Mouse (Mus musculus): ENCODE data around the gene Rbm20. TPM values are rescaled to one million over a fixed set of nuclear protein-coding genes. Genes with fewer than 3 reads are reported as not detected.
A peak's percentile ranks its signal among the peaks of the same experiment; 100 is the strongest.

Gene Rbm20
- polyA plus RNA-seq, 2 experiments: 0.04 to 0.18 TPM

DNA sequence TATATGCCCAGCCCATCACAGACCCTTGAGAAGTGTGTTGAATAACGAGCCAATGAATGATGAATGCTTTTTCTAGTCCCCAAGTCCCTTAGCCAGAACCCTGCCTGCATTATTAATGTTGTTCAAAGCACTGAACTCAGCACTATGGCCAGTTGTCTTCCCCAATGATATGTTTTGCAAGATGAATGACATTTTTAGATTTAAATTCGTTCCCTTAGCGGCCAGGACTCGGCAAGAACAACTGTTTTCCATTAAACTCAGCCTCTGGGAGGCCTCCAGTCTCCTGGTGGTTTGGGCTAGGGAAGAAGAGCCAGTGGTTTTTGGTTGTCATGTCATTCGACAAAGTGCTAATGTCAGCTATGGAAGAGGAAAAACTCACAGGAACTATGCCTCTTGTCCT lies 204.7 kb downstream of the Rbm20 start:
- no peak overlapping the region for H3K4me2 ChIP-seq (ENCODE audit: low read depth)
- no peak for DNase-seq (ENCODE audit: low read depth in 3 of 3, low spot score in 3 of 3)
- H3K27me3 ChIP-seq (ENCODE audit: control insufficient read depth, insufficient read depth, low read length): no peaks in the 10 kb centered on the region
- WGBS (ENCODE audit: insufficient replicate concordance): 61% methylated on average over 5 of the region's 5 CpGs
- no peak overlapping the region for H3K9ac ChIP-seq (replicated peaks)
- peaks cover 9 to 12% of the 10 kb centered on the region in 2 experiments for H3K4me1 ChIP-seq (replicated peaks; ENCODE audit: control insufficient read depth in 2 of 2, insufficient read depth in 2 of 2, low read length in 1 of 2)
- no peak for ATAC-seq (ENCODE audit: insufficient read depth)
- H3K9me3 ChIP-seq (ENCODE audit: control insufficient read depth, low read length): no peaks in the 10 kb centered on the region
- H3K36me3 ChIP-seq (replicated peaks; ENCODE audit: control insufficient read depth, insufficient read depth, low read depth): no peaks in the 10 kb centered on the region
- no peak overlapping the region for H3K4me3 ChIP-seq (ENCODE audit: insufficient read depth in 1 of 2, low read depth in 2 of 2, low read length in 2 of 2)
- TF ChIP-seq CTCF (IDR thresholded peaks at IDR 0.05; ENCODE audit: low read depth) (no peak), EP300 (IDR thresholded peaks at IDR 0.05; ENCODE audit: low read depth) (no peak)
- H3K27ac ChIP-seq: no peak overlapping the region

DNA sequence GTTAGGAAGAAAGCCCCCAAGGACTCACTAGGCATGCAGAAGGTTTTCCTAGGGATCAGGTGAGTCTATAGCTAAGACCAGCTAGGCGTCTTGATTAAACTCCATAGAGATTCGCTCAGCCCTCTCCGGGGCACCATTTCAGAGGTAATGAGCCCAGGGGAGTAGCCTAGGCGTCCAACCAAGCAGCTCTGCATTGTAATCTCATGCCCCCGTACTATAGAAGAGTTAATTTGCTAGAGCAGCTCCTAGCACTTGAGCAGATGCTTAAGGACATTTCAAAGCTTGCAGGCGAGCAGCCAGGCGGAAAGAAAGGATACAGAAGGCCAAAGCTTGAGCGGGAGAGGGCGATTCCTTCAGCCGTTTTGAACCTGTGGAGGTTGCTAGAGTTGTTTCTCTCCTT lies 208.3 kb downstream of the Rbm20 start:
- DNase-seq (ENCODE audit: low read depth in 3 of 3, low spot score in 3 of 3) (no peak), ATAC-seq (ENCODE audit: insufficient read depth) (no peak)
- peaks cover 40 to 45% of the 10 kb centered on the region in 2 experiments for H3K4me1 ChIP-seq (replicated peaks; ENCODE audit: control insufficient read depth in 2 of 2, insufficient read depth in 2 of 2, low read length in 1 of 2)
- no peaks in the 10 kb centered on the region for H3K36me3 ChIP-seq (replicated peaks; ENCODE audit: control insufficient read depth, insufficient read depth, low read depth)
- no peak overlapping the region for H3K9ac ChIP-seq (replicated peaks)
- TF ChIP-seq CTCF (IDR thresholded peaks at IDR 0.05; ENCODE audit: low read depth): no peak
- TF ChIP-seq EP300 (IDR thresholded peaks at IDR 0.05; ENCODE audit: low read depth): no peak
- no peak overlapping the region for H3K27ac ChIP-seq
- no peak overlapping the region for H3K4me2 ChIP-seq (ENCODE audit: low read depth)
- WGBS (ENCODE audit: insufficient replicate concordance): 82% methylated on average over 10 of the region's 10 CpGs
- no peak overlapping the region for H3K4me3 ChIP-seq (ENCODE audit: insufficient read depth in 1 of 2, low read depth in 2 of 2, low read length in 2 of 2)
- H3K27me3 ChIP-seq (ENCODE audit: control insufficient read depth, insufficient read depth, low read length): no peaks in the 10 kb centered on the region
- H3K9me3 ChIP-seq (ENCODE audit: control insufficient read depth, low read length): no peaks in the 10 kb centered on the region

- peak; percentile 88 for TF ChIP-seq EP300 (IDR thresholded peaks at IDR 0.05; ENCODE audit: low read depth)
- no peak for TF ChIP-seq CTCF (IDR thresholded peaks at IDR 0.05; ENCODE audit: low read depth)
- H3K9ac ChIP-seq (replicated peaks): peak overlapping the region; percentile 16
- H3K27me3 ChIP-seq (ENCODE audit: control insufficient read depth, insufficient read depth, low read length): no peaks in the 10 kb centered on the region
- ATAC-seq (ENCODE audit: insufficient read depth) (peak; percentile 69), DNase-seq (ENCODE audit: low read depth in 3 of 3, low spot score in 3 of 3) (no peak)
- H3K4me2 ChIP-seq (ENCODE audit: low read depth): no peak overlapping the region; the same call in 1 of the 2 replicates
- H3K9me3 ChIP-seq (ENCODE audit: control insufficient read depth, low read length): no peaks in the 10 kb centered on the region
- peaks cover 53 to 58% of the 10 kb centered on the region in 2 experiments for H3K4me1 ChIP-seq (replicated peaks; ENCODE audit: control insufficient read depth in 2 of 2, insufficient read depth in 2 of 2, low read length in 1 of 2)
- no peaks in the 10 kb centered on the region for H3K36me3 ChIP-seq (replicated peaks; ENCODE audit: control insufficient read depth, insufficient read depth, low read depth)
- peak overlapping the region; percentile 82 for H3K27ac ChIP-seq
- WGBS (ENCODE audit: insufficient replicate concordance): 31% methylated on average over 10 of the region's 10 CpGs
- no peak overlapping the region for H3K4me3 ChIP-seq (ENCODE audit: insufficient read depth in 1 of 2, low read depth in 2 of 2, low read length in 2 of 2)
These were observed 209.7 kb downstream of the Rbm20 start for GRCm38 (mm10) chr19:53886576-53887370.

- DNase-seq (ENCODE audit: low read depth in 3 of 3, low spot score in 3 of 3) (no peak), ATAC-seq (ENCODE audit: insufficient read depth) (peak; percentile 78)
- Histone ChIP-seq H3K9me3 (ENCODE audit: control insufficient read depth, low read length) (no peaks in the 10 kb centered on the region), H3K36me3 (replicated peaks; ENCODE audit: control insufficient read depth, insufficient read depth, low read depth) (no peaks in the 10 kb centered on the region), H3K27me3 (ENCODE audit: control insufficient read depth, insufficient read depth, low read length) (no peaks in the 10 kb centered on the region), H3K4me3 (ENCODE audit: insufficient read depth in 1 of 2, low read depth in 2 of 2, low read length in 2 of 2) (no peak overlapping the region), H3K4me1 (replicated peaks; ENCODE audit: control insufficient read depth in 2 of 2, insufficient read depth in 2 of 2, low read length in 1 of 2) (peaks cover 64 to 68% of the 10 kb centered on the region in 2 experiments), H3K4me2 (ENCODE audit: low read depth) (no peak overlapping the region; the same call in 1 of the 2 replicates), H3K27ac (peak overlapping the region; percentile 82), H3K9ac (replicated peaks) (no peak overlapping the region)
- TF ChIP-seq EP300 (IDR thresholded peaks at IDR 0.05; ENCODE audit: low read depth): peak; percentile 80
- no peak for TF ChIP-seq CTCF (IDR thresholded peaks at IDR 0.05; ENCODE audit: low read depth)
- 16% methylated on average over 3 of the region's 3 CpGs for WGBS (ENCODE audit: insufficient replicate concordance)
These were observed 210.7 kb downstream of the Rbm20 start for GRCm38 (mm10) chr19:53887822-53888221.

GRCm38 (mm10) chr19:53888331-53888730 lies 211.2 kb downstream of the Rbm20 start:
- Histone ChIP-seq H3K9me3 (ENCODE audit: control insufficient read depth, low read length) (no peaks in the 10 kb centered on the region), H3K36me3 (replicated peaks; ENCODE audit: control insufficient read depth, insufficient read depth, low read depth) (no peaks in the 10 kb centered on the region), H3K9ac (replicated peaks) (peak overlapping the region; percentile 27; the same call in 1 of the 2 replicates), H3K4me2 (ENCODE audit: low read depth) (peak overlapping the region; percentile 22), H3K27me3 (ENCODE audit: control insufficient read depth, insufficient read depth, low read length) (no peaks in the 10 kb centered on the region), H3K27ac (peak overlapping the region; percentile 82), H3K4me1 (replicated peaks; ENCODE audit: control insufficient read depth in 2 of 2, insufficient read depth in 2 of 2, low read length in 1 of 2) (peaks cover 69 to 73% of the 10 kb centered on the region in 2 experiments), H3K4me3 (ENCODE audit: insufficient read depth in 1 of 2, low read depth in 2 of 2, low read length in 2 of 2) (no peak overlapping the region)
- TF ChIP-seq CTCF (IDR thresholded peaks at IDR 0.05; ENCODE audit: low read depth) (no peak), EP300 (IDR thresholded peaks at IDR 0.05; ENCODE audit: low read depth) (no peak)
- no peak for ATAC-seq (ENCODE audit: insufficient read depth)
- WGBS (ENCODE audit: insufficient replicate concordance): 50% methylated on average over 9 of the region's 9 CpGs
- no peak for DNase-seq (ENCODE audit: low read depth in 3 of 3, low spot score in 3 of 3)
